Mouse (Mus musculus) T-cell, adult 2 months (primary cell): ENCODE measurements around the gene Samd1.

Experiments used
- DNase-seq: peaks from one replicate; pipeline ENCODE4 v3.0.0; 2022; ENCODE audit warnings: low spot score

The Samd1 gene

GRCm38 (mm10) chr8:84011705-84012498 is 14.4 kb downstream of the Samd1 start, which contains the start of gene 2210011C24Rik:
TSS of gene 2210011C24Rik (minus strand) at chr8:84012171.
- DNase-seq = peak; percentile 18

- no peak for DNase-seq
Observed at GRCm38 (mm10) chr8:84012499-84013165, 15.2 kb downstream of the Samd1 start.

DNA sequence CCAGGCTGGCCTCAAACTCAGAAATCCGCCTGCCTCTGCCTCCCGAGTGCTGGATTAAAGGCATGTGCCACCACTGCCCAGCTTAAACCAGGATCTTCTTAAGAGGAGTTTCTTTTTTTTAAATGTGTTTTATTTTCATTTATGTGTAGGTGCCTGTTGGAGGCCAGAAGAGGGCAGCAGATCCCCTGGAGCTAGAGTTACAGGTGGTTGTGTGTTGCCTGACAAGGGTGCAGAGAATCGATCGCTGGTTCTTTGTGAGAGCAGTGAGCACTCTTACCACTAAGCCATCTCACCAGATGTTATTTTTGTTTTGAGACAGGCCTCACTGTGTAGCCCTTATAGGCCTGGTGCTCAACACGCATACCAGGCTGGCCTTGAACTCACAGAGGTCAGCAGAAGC is 18.4 kb downstream of the Samd1 start:
- DNase-seq = no peak

DNA sequence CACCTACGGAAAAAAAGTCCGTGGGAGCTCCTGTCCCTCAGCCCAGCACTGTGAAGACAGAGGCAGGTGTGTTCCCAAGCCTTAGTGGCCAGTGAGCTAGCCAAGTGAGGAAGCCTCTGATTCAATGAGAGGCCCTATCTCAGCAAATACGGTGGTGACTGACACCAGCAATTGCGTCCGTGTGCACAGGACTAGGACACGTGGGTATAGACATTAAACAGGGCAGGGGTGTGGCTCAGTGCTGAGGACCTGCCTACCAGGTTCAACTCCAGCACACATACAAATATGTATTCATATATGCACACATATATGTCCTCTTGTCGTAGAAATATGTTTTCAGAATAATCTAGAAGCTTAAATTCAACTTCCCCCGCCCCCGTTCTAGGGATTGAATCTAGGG is 22.3 kb downstream of the Samd1 start:
- no peak for DNase-seq

DNA sequence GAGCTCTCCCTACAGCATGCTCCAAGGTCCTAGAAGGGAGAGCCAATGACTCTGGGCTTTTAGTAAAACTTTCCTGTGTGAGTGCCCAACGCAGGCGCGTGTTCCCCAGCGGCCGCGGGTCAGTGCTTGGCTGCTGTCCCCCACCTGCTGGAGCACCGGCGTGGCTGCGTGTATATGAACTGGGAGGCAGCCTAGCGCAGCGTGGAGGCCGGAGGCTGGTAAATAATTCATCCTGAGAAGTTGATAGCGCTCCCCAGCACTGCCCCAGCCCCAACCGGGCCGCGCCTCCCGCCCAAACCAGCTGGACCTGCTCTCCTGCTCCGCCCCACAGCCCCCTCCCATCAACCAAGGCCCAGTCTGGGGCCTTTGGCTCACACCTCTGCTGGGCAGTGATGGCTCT is 23.6 kb downstream of the Samd1 start, which contains the start of gene Palm3:
Gene Palm3 (plus strand): TSS at position 376 of the 400 bp plus-strand sequence.
- no peak for DNase-seq

- no peak for DNase-seq
Observed at GRCm38 (mm10) chr8:84021569-84021968, 24.1 kb downstream of the Samd1 start.

DNA sequence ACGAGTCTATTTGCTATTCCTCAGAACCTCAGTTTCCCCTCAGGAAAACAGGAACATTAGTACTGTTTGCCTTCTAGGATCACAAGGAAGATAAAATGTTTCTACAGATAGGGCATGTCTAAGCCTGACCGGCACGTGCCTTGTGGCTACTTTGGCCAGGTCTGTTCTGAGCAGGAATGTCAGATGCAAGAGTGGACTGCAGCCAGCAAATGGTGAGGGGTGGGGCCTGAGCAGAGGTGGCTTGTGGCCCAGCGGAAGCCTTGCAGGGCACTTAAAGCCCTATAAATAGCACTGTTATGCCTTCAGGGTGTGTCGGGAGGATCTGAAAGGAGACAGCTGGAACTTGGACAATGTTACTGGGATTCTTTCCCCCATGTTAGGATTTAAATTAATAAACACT is 25.6 kb downstream of the Samd1 start:
- no peak for DNase-seq

DNA sequence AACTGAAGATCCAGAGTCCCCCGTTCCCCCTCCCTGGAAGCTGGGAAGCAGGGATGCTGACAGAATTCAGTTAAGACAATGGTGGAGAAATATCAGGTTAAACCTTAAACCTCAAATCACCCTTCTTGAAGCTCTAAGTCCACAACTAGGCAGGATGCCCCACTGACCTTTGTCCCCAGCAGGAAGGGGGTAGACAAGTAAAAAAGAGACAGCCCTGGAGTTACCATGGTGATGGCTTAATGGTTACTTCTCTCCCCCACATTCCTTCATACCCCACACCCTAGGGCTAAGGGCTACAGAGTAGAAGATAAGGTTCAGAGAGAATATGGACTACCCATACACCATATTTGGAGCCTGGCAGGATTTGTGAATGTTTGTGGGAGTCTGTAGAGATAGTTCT is 26.2 kb downstream of the Samd1 start:
- no peak for DNase-seq

DNA sequence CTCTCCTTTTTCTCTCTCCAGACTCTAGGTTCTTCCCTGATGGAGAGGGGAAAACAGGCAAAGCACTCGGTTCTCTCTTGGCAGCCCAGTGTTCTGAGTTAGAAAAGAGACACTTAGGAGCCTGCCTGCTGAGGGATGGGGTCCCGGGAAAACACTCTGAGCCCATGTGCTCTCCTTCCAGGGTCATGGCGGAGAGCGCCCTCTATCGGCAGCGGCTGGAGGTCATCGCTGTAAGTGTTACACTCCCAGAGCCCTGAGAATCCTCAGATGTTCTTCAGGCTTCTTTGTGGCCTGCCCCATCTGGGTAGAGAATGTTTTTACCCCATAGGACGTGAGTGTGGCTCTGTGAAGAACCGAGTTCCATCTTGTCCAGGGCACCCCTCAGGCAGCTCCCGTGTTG is 26.7 kb downstream of the Samd1 start:
- peak; percentile 63 for DNase-seq

- DNase-seq = peak; percentile 41
Observed at GRCm38 (mm10) chr8:84025863-84026262, 28.4 kb downstream of the Samd1 start.

DNA sequence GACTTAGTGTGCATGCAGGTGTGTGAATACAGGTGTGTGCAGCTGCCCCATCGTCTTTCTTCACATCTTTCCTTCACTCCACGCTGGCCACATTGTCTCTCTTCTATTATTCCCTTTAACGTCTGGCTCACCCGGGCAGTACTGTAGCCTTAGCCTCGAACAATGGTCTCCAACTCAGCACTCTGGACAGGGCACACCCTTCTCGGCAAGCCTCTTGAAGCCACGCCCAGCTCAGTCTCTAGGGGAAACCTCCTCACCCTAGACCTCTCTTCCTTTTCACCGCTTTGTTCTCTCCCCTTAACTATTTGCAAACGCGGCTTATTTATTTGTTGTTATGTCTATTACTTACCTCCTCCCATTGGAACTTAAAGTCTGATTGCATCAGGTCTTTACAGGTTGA is 30.0 kb downstream of the Samd1 start:
- no peak for DNase-seq

DNA sequence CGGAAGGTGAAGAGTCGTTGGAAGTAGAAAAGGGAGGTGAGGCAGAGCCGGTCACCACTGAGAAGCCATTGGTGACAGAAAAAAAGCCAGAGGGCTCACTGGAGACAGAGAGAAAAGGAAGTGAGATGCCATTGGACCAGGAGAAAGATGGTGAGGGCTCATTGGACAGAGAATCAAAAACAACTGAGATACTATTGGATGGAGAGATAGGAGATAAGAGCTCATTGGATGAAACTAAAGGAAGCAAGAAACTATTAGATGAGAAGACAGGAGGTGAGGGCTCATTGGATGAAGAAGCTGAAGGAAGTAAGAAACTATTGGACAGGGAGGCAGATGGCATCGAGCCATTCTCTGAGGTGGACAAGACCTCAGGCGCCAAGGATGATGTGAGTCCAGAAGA is 31.8 kb downstream of the Samd1 start:
- no peak for DNase-seq

- DNase-seq = no peak
Observed at GRCm38 (mm10) chr8:84032777-84033176, 35.3 kb downstream of the Samd1 start.

DNA sequence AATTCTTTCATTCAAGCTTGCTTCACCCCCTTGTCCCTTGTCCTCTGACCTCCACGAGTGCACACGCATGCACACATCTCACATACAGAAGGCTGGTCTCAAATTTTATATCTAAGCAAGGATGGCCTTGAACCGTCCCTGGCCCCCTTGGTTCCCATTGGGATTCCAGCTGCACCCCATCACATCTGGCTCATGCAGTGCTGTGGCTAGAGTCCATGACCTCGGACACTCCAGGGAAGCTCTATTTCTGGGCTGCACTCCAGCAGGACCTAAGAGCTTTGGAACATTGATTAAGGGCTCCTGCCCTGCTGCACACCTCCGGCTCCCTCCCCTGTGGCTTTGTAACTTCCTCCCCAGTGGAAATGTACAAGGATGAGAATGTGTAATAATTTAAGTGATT is 40.5 kb downstream of the Samd1 start:
- DNase-seq = no peak

DNA sequence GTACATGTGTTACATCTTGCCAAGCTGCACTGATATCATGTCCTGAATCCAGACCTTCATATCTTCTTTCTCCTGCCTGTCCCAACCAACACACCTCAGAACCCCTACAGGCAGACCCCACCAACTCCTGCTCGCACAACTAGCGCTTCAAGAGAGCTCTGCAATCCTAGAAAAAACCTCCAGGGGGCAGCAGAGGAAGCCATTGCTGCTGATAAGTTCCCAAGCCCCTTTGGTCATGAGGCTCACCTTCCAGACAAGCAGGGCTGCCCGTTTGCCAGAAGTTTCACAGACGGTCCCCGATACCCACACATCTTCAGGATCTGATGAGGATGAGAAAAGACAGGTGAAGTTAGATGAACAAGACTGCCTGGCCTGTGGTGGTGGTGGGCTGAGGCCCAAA is 41.6 kb downstream of the Samd1 start:
- DNase-seq = peak; percentile 74

DNA sequence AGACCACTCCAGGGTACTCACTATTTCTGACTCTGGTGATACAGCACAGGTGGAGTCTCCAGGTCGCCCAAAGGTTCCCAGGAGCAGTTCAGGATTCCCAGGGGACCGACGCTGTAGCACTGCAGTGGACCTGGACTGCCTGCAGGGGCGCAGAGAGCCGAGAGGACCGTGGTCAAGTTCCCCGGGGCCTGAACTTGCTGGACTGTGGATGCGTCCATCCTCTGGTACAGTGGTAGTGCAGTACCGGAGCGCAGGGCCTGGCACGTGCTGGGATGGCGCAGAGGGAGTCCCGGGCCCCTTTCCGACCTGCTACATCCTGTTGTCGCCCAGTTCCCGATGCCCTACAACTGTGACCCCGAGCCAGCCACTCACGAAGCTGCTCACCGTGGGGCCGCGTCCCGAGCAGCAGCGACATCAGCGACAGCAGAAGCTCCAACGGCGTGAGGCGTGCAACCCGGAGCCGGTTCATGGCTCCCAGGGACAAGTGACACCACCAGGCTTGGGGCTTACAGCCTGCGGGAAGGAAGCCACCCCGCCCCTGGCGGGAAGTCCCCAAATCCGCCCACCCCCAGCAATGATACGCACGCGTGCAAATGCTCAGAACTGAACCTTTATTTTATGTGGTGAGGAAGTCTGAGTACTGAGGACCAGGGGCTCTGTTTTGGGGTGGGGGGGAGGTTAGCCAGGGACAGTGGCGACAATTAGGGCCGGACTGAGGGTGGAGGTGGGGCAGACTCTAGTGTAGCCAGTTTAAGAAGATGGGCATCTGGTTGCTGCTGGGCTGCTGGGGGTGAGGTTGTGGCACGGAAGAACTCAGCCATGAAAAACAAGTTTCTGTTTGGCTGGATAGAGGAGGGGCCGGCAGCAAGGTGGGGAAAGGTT is 44.8 kb downstream of the Samd1 start, which contains the start of gene Il27ra:
Gene Il27ra (minus strand): TSS at position 524 of the 882 bp plus-strand sequence.
- peak; percentile 88 for DNase-seq

GRCm38 (mm10) chr8:84042948-84043342 is 45.5 kb downstream of the Samd1 start:
- DNase-seq = no peak

DNA sequence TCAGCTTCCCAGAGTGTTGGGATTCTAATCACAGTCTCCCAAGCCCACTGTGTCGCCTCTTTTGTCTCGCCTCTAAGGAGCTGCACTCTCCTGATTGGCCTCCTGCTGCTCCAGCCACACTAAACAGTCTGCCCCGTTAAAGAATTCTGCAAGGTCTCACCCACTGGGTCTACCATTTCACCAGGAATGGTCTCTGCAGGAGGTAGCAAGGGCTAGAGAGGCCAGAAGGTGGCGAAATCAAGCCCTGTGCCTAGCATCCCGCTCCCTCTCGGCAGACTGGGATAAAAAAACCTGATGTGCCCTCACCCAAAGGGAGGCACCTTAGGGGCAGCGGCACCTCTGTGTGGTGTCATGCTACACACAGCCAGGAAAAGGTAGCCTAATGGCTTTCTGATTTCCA is 46.6 kb downstream of the Samd1 start:
- no peak for DNase-seq

- no peak for DNase-seq
Observed at GRCm38 (mm10) chr8:84044900-84045299, 47.4 kb downstream of the Samd1 start, which contains the start of gene Rln3. TSS of gene Rln3 (minus strand) at chr8:84045000.

- DNase-seq = no peak
Observed at GRCm38 (mm10) chr8:84046505-84046904, 49.0 kb downstream of the Samd1 start.

DNA sequence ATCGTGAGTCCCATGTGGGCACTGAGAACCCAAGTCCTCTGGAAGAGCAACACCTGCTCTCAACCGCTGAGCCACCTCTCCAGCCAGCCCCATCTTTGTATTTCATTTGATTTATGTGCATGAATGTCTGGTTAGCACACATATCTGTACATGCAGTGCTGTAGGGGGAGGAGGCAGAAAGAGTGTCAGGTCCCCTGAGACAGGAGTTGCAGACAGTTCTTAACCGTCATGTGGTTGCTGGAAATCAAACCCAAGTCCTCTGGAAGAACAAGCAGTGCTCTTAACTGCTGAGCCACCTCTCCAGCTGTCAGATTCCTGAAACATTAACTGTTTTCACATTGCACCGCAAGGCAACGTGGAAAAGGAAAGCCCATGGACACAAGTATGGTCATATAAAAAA is 50.7 kb downstream of the Samd1 start:
- DNase-seq = no peak
